Mouse (Mus musculus): ENCODE data around the gene Peli2. TPM values are rescaled to one million over a fixed set of nuclear protein-coding genes. Genes with fewer than 3 reads are reported as not detected.

Peli2 gene
- polyA plus RNA-seq, 1 experiment from 2014 or later = 5.1 TPM

DNA sequence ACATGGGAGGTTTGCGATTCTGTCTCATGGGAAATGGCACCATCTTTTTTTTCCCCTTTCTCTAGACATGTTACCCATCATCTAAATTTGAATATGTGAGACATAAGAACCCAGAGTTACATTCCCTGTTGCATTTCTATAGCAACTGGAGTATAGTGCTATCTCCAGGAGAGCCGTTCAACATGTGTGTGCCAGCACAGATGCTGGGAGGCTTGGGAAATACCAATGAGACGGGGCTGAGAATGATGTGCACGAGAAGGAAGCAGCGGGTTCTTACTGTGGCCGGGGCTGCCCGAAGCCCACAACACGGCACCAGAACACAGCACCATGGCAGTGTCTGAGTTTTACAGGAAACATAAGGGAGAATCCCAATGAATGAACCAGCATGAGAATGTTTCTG is 29.5 kb upstream of the Peli2 start:
- H3K27me3 ChIP-seq (replicated peaks; ENCODE audit: control insufficient read depth, insufficient read depth, low read length) = no peaks in the 10 kb centered on the region
- H3K4me2 ChIP-seq (ENCODE audit: low read length) = no peak overlapping the region
- no peak overlapping the region for H3K9ac ChIP-seq (ENCODE audit: low read length)
- H3K4me3 ChIP-seq (ENCODE audit: low read depth, low read length) = no peak overlapping the region
- 94% methylated on average over 8 of the region's 8 CpGs for WGBS
- no peaks in the 10 kb centered on the region for H3K9me3 ChIP-seq (replicated peaks; ENCODE audit: control insufficient read depth, low read length)
- ATAC-seq (no peak), DNase-seq (ENCODE audit: low spot score) (no peak)
- H3K36me3 ChIP-seq (ENCODE audit: control insufficient read depth, insufficient read depth, low read length) = no peaks in the 10 kb centered on the region
- no peaks in the 10 kb centered on the region; the same call in 1 of the 2 replicates for H3K4me1 ChIP-seq (ENCODE audit: control insufficient read depth, insufficient read depth, low read length)
- no peak overlapping the region for H3K27ac ChIP-seq (ENCODE audit: low read depth, low read length)

DNA sequence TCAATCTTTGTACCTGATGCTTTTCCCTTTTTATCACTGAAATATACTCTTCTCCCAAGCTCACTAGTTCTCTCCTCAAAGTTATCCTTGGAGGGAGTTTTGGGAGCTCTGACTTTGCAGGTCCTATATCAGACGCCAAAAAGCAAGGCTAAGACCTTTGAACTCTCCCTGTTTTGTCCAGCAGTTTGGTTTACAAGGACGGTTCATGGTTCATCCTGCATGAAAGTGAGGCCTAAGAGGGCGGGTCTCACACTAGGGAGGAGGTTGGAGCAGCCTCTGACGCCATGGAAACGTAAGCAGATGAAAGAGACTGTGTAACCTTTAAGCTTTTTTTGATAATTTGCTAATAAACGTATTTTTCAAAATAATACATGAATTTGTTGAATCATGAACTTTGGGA is 22.4 kb upstream of the Peli2 start:
- ATAC-seq = no peak
- Histone ChIP-seq H3K9me3 (replicated peaks; ENCODE audit: control insufficient read depth, low read length) (no peaks in the 10 kb centered on the region), H3K4me1 (ENCODE audit: control insufficient read depth, insufficient read depth, low read length) (peaks cover 3% of the 10 kb centered on the region; the same call in 1 of the 2 replicates), H3K27ac (ENCODE audit: low read depth, low read length) (no peak overlapping the region), H3K27me3 (replicated peaks; ENCODE audit: control insufficient read depth, insufficient read depth, low read length) (no peaks in the 10 kb centered on the region), H3K4me2 (ENCODE audit: low read length) (no peak overlapping the region), H3K36me3 (ENCODE audit: control insufficient read depth, insufficient read depth, low read length) (no peaks in the 10 kb centered on the region), H3K4me3 (ENCODE audit: low read depth, low read length) (no peak overlapping the region), H3K9ac (ENCODE audit: low read length) (no peak overlapping the region)
- WGBS = 57% methylated on average over 6 of the region's 6 CpGs
- DNase-seq (ENCODE audit: low spot score) = no peak

DNA sequence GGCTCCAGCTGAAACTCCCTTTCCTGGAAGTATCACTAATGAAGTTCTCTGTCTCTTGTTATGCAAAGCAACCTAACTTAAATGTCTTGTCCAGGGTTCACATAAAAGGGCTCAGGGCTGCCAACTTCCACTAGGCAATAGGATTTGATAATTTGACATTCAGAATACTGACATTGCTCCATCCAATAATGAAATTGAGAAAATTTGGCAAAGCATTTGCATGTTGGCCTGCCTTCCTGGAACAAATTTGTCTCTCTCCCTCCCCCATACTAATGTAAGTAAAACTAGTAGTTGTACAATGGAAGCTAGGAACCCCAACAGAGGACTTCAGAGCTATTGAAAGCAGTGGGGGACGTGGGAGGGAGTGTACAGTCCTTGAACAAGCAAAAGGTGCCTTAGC is 21.3 kb upstream of the Peli2 start:
- DNase-seq (ENCODE audit: low spot score) (peak; percentile 38), ATAC-seq (no peak)
- H3K27ac ChIP-seq (ENCODE audit: low read depth, low read length) = no peak overlapping the region
- H3K27me3 ChIP-seq (replicated peaks; ENCODE audit: control insufficient read depth, insufficient read depth, low read length) = no peaks in the 10 kb centered on the region
- H3K36me3 ChIP-seq (ENCODE audit: control insufficient read depth, insufficient read depth, low read length) = no peaks in the 10 kb centered on the region
- H3K4me2 ChIP-seq (ENCODE audit: low read length) = no peak overlapping the region
- H3K4me3 ChIP-seq (ENCODE audit: low read depth, low read length) = no peak overlapping the region
- H3K4me1 ChIP-seq (ENCODE audit: control insufficient read depth, insufficient read depth, low read length) = peaks cover 3% of the 10 kb centered on the region; the same call in 1 of the 2 replicates
- 14% methylated on average over 1 of the region's 1 CpGs for WGBS
- H3K9me3 ChIP-seq (replicated peaks; ENCODE audit: control insufficient read depth, low read length) = no peaks in the 10 kb centered on the region
- no peak overlapping the region for H3K9ac ChIP-seq (ENCODE audit: low read length)

DNA sequence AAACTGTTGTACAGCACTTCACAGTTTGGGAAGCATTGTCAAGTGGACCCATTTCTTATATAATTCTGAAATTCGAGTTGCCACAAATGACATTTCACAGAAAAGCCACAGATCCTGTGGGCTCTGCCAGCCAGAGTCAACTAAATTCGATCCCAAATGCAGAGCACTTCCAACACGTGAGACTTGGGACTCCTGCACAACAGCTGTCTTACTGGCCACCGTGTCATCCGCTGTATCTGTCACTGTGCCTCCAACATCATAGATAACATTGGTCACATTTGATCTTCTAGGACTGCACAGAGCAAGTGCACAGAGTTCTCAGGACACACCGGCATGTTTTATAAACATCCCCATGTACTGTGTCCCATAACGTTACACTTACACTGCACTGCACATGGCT is 14.2 kb upstream of the Peli2 start:
- ATAC-seq = no peak
- H3K9ac ChIP-seq (ENCODE audit: low read length) = no peak overlapping the region
- H3K4me1 ChIP-seq (ENCODE audit: control insufficient read depth, insufficient read depth, low read length) = no peaks in the 10 kb centered on the region
- H3K4me2 ChIP-seq (ENCODE audit: low read length) = no peak overlapping the region
- no peaks in the 10 kb centered on the region for H3K36me3 ChIP-seq (ENCODE audit: control insufficient read depth, insufficient read depth, low read length)
- H3K27me3 ChIP-seq (replicated peaks; ENCODE audit: control insufficient read depth, insufficient read depth, low read length) = no peaks in the 10 kb centered on the region
- H3K9me3 ChIP-seq (replicated peaks; ENCODE audit: control insufficient read depth, low read length) = no peaks in the 10 kb centered on the region
- no peak overlapping the region for H3K27ac ChIP-seq (ENCODE audit: low read depth, low read length)
- 89% methylated on average over 7 of the region's 7 CpGs for WGBS
- no peak overlapping the region for H3K4me3 ChIP-seq (ENCODE audit: low read depth, low read length)
- DNase-seq (ENCODE audit: low spot score) = no peak

DNA sequence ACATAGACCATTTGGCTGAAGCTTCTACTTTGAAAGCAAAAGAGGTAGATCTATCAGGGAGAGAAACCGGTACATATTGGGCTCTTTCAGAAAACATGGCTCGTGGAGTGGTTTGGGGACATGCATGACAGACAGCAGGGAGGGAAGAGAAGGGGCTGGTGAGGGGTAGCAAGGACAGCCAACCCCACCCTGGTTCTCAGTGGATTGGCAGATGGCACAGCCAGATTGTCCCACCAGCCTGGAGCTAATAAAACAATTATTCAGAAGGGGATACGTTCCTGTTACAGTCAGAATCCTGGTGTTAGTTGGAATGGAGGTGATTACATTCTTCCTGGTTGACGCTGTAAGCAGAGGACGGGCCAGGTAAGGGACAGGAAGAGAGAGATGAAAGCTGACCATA is 2.6 kb upstream of the Peli2 start:
- ATAC-seq (no peak), DNase-seq (ENCODE audit: low spot score) (no peak)
- Histone ChIP-seq H3K9me3 (replicated peaks; ENCODE audit: control insufficient read depth, low read length) (no peaks in the 10 kb centered on the region), H3K36me3 (ENCODE audit: control insufficient read depth, insufficient read depth, low read length) (no peaks in the 10 kb centered on the region), H3K9ac (ENCODE audit: low read length) (no peak overlapping the region), H3K4me2 (ENCODE audit: low read length) (no peak overlapping the region), H3K27me3 (replicated peaks; ENCODE audit: control insufficient read depth, insufficient read depth, low read length) (no peaks in the 10 kb centered on the region), H3K27ac (ENCODE audit: low read depth, low read length) (no peak overlapping the region), H3K4me1 (ENCODE audit: control insufficient read depth, insufficient read depth, low read length) (peaks cover 14% of the 10 kb centered on the region), H3K4me3 (ENCODE audit: low read depth, low read length) (no peak overlapping the region)
- WGBS = 73% methylated on average over 5 of the region's 5 CpGs

DNA sequence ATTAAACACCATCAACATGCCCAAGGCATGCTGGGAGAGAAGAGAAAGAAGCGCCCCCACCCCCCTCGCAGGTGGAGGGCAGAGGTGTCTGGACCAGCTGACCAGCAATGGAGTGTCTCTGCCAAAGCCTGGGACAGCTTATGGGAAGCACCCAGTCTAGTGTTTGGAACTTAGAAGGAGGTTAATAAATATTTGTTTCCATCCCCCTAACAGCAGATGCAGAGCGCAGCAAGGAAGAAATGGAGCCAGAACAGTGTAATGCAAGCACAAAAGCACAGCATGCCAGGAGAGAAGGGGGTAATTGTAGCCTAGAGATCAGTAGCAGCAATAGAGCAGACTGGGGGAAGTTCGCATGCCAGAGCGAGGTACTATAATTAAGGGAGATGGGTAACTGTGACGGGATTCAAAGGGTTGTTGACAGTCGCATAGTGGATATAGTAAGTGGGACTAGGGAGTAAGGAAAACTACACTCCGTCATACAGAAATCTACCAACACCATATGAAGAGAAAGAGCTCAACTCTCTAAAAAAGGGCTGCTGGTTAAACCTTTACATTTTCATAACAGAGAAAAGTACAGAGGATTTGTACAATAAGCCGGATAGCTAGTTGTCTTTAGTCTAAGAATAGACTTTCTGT is 1.5 kb upstream of the Peli2 start:
- no peaks in the 10 kb centered on the region for H3K9me3 ChIP-seq (replicated peaks; ENCODE audit: control insufficient read depth, low read length)
- no peak overlapping the region for H3K9ac ChIP-seq (ENCODE audit: low read length)
- 3% methylated on average over 9 of the region's 9 CpGs for WGBS
- no peak overlapping the region for H3K27ac ChIP-seq (ENCODE audit: low read depth, low read length)
- peaks cover 15% of the 10 kb centered on the region for H3K4me1 ChIP-seq (ENCODE audit: control insufficient read depth, insufficient read depth, low read length)
- H3K4me2 ChIP-seq (ENCODE audit: low read length) = peak overlapping the region; percentile 64
- peak; percentile 89 for DNase-seq (ENCODE audit: low spot score)
- H3K36me3 ChIP-seq (ENCODE audit: control insufficient read depth, insufficient read depth, low read length) = no peaks in the 10 kb centered on the region
- peak overlapping the region; percentile 83 for H3K4me3 ChIP-seq (ENCODE audit: low read depth, low read length)
- peak; percentile 47 for ATAC-seq
- H3K27me3 ChIP-seq (replicated peaks; ENCODE audit: control insufficient read depth, insufficient read depth, low read length) = no peaks in the 10 kb centered on the region

DNA sequence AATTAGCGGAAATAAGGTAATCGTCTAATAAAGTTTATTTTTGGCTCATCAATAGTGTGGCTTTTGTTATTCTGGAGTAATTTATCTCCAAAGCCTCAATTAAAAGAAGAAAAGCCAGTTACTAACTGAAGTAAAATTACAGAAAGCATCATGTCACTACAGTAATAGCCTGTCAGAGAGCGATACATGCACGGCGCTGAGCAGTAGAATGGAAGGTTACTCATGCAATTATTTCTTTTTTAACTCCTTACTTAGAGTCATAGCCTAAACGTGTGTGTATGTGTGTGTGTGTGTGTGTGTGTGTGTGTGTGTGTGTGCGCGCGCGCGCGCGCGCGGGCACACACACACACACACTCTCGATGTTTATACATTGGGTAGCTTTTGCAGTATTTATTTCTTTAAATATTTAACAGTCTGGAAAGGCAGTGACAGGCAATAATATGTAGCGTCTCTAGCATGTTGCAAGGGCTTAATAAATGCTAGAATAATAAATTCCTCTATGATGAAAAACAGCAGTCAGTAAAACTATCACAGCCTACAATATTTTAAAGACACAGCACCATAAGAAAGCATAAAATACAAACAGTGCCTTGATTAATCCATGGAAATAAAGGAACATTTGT is 864 bp upstream of the Peli2 start:
- H3K9ac ChIP-seq (ENCODE audit: low read length) = 0 out of 2 replicates have a peak overlapping the region, but pooled peaks have one; percentile 9
- H3K27ac ChIP-seq (ENCODE audit: low read depth, low read length) = no peak overlapping the region
- ATAC-seq (no peak), DNase-seq (ENCODE audit: low spot score) (peak; percentile 57)
- H3K27me3 ChIP-seq (replicated peaks; ENCODE audit: control insufficient read depth, insufficient read depth, low read length) = no peaks in the 10 kb centered on the region
- peaks cover 20% of the 10 kb centered on the region for H3K4me1 ChIP-seq (ENCODE audit: control insufficient read depth, insufficient read depth, low read length)
- 3% methylated on average over 17 of the region's 17 CpGs for WGBS
- no peaks in the 10 kb centered on the region for H3K36me3 ChIP-seq (ENCODE audit: control insufficient read depth, insufficient read depth, low read length)
- peak overlapping the region; percentile 83 for H3K4me3 ChIP-seq (ENCODE audit: low read depth, low read length)
- H3K4me2 ChIP-seq (ENCODE audit: low read length) = peak overlapping the region; percentile 64
- no peaks in the 10 kb centered on the region for H3K9me3 ChIP-seq (replicated peaks; ENCODE audit: control insufficient read depth, low read length)

DNA sequence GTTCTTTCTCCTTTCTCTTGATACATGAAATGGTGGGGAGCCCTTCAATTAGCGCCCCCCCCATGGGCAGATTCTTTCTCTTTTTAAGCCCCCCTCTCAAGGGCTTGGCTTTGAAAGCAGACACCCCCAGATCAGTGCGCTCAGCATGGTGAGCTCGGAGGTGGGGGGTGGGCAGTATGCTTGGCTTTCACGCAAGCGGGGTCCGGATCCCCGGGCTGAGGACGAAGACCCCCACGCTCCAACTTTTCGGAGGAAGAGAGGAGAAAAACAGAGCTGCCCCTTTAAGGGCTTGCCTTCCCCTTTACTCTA is 226 bp upstream of the Peli2 start:
- Histone ChIP-seq H3K9me3 (replicated peaks; ENCODE audit: control insufficient read depth, low read length) (no peaks in the 10 kb centered on the region), H3K4me1 (ENCODE audit: control insufficient read depth, insufficient read depth, low read length) (peaks cover 26% of the 10 kb centered on the region)
- 3% methylated on average over 10 of the region's 10 CpGs for WGBS

More for the DNA sequence above, 226 bp upstream of the Peli2 start:
- Histone ChIP-seq H3K27me3 (replicated peaks; ENCODE audit: control insufficient read depth, insufficient read depth, low read length) (no peaks in the 10 kb centered on the region), H3K27ac (ENCODE audit: low read depth, low read length) (no peak overlapping the region), H3K4me2 (ENCODE audit: low read length) (peak overlapping the region; percentile 64), H3K36me3 (ENCODE audit: control insufficient read depth, insufficient read depth, low read length) (no peaks in the 10 kb centered on the region), H3K9ac (ENCODE audit: low read length) (peak overlapping the region; percentile 90; the same call in 1 of the 2 replicates), H3K4me3 (ENCODE audit: low read depth, low read length) (peak overlapping the region; percentile 83)
- ATAC-seq = no peak
- no peak for DNase-seq (ENCODE audit: low spot score)
